Mouse (Mus musculus) midbrain, postnatal 0 days (tissue): ENCODE measurements around the gene Btbd35f22. TPM values are rescaled to one million over a fixed set of nuclear protein-coding genes. Genes with fewer than 3 reads are reported as not detected.
"Not testable (repeated sequence)": the region's sequence is repeated elsewhere in the genome, so short reads cannot be mapped to it uniquely, and the experiment has no call there.

Source experiments
- ATAC-seq: fragments of 200-750 bp; cut with Nextera tagmentation; 2 replicates; pipeline ENCODE4 v1.8.0; 2017; ENCODE audit warnings: moderate number of reproducible peaks, mild to moderate bottlenecking, moderate TSS enrichment, moderate library complexity; ENCODE audit not compliant: low FRiP score
- DNase-seq: peaks from one replicate; pipeline ENCODE4 v3.0.0-alpha.2; 2015; ENCODE audit warnings: low spot score
- H3K27ac ChIP-seq: fragments of 300-500 bp; sonication (generic); 2 replicates; pipeline ENCODE4 v1.5.1; 2014; ENCODE audit warnings: low read depth, mild to moderate bottlenecking, low read length, mixed read lengths
- H3K27me3 ChIP-seq: fragments of 300-500 bp; sonication (generic); 2 replicates; pipeline ENCODE4 v1.6.1; 2014; ENCODE audit warnings: low read length, control low read depth, mixed read lengths; ENCODE audit not compliant: insufficient read depth
- H3K36me3 ChIP-seq: fragments of 300-500 bp; sonication (generic); 2 replicates; pipeline ENCODE4 v1.6.1; 2014; ENCODE audit warnings: low read length, control low read depth, mixed read lengths; ENCODE audit not compliant: insufficient read depth
- H3K4me1 ChIP-seq: fragments of 300-500 bp; sonication (generic); 2 replicates; pipeline ENCODE4 v1.6.1; 2014; ENCODE audit warnings: mild to moderate bottlenecking, control low read depth, antibody characterized with exemption, low read length, mixed read lengths; ENCODE audit not compliant: insufficient read depth
- H3K4me2 ChIP-seq: fragments of 300-500 bp; sonication (generic); 2 replicates; pipeline ENCODE4 v1.6.1; 2014; ENCODE audit warnings: low read depth, mild to moderate bottlenecking, low read length, mixed read lengths; ENCODE audit not compliant: poor library complexity, severe bottlenecking
- H3K4me3 ChIP-seq: fragments of 300-500 bp; sonication (generic); 2 replicates; pipeline ENCODE4 v1.5.1; 2014; ENCODE audit warnings: low read depth, mild to moderate bottlenecking, low read length, moderate library complexity
- H3K9ac ChIP-seq: fragments of 300-500 bp; sonication (generic); replicated peaks from 2 replicates; pipeline ENCODE4 v1.6.1; 2014; ENCODE audit warnings: mild to moderate bottlenecking, low read length, moderate library complexity, mixed read lengths; ENCODE audit not compliant: poor library complexity, severe bottlenecking
- H3K9me3 ChIP-seq: fragments of 300-500 bp; sonication (generic); 2 replicates; pipeline ENCODE4 v1.6.1; 2016; ENCODE audit warnings: low read length, control low read depth
- WGBS: fragments of 180-500 bp; shearing (Covaris S2); extraction: QIAGEN DNeasy Blood & Tissue Kit; methylation state at CpG from one replicate; pipeline ENCODE4 v1.1.7; 2014; 5-methylcytosine and 5-hydroxymethylcytosine counted together
- polyA plus RNA-seq: library from polyadenylated mRNA; unstranded; fragments of >200 nt; fragmentation: Nextera tagmentation; extraction: Ambion mirVana; gene quantifications from 2 replicates; pipeline ENCODE4 v1.2.1, GENCODE M21; 2015
- total RNA-seq: library from RNA; depleted of rRNA; stranded (reverse); fragments of >200 nt; gene quantifications from 2 replicates; pipeline ENCODE4 v1.2.3, GENCODE M21; 2014; rRNA removed

Gene Btbd35f22
- total RNA-seq (not detected in 2 replicates), polyA plus RNA-seq (not detected in 2 replicates)

DNA sequence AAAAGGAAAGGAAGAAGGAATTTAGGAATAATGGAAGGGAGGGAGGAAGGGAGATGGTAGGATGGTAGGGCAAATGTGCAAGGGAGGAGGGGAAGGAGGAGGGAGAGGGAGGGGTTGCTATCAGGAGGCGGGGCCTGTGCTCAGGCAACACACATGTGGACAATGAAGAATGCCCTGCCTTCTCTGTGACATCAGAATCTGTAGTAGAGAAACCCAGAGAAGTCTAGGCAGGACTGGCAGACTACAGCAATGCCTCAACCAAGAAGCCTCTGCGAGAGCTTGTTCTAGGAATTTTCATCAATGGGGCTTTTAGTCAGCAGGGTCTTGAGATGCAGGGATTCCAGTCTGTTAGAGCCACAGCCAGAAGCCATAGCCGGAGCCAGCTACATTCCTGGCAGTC, at the start of gene Btbd35f22:
Gene Btbd35f22, plus strand, starts transcription at position 301 of the 400 bp plus-strand sequence.
- not testable (repeated sequence) for H3K4me2 ChIP-seq, H3K4me1 ChIP-seq, ATAC-seq, H3K36me3 ChIP-seq, H3K4me3 ChIP-seq, H3K9me3 ChIP-seq, H3K27ac ChIP-seq, DNase-seq, H3K27me3 ChIP-seq, H3K9ac ChIP-seq
- WGBS = no CpG with 5 or more reads among the region's 3 CpGs

Other genes starting within 250 kb of the Btbd35f22 start
- gene Gm21637, start 85.8 kb upstream of the Btbd35f22 start, total RNA-seq = not detected in 2 replicates
- not detected in 2 replicates for gene Gm21637, start 85.8 kb upstream of the Btbd35f22 start, polyA plus RNA-seq
- not detected in 2 replicates for gene Btbd35f2, start 230.6 kb downstream of the Btbd35f22 start, total RNA-seq
- gene Btbd35f2, start 230.6 kb downstream of the Btbd35f22 start, polyA plus RNA-seq = not detected in 2 replicates